Mouse (Mus musculus) E14TG2a.4 (cell line): ENCODE results near the gene Drc7.

Experiments used
- CTCF ChIP-seq: conservative IDR thresholded peaks from 2 replicates; pipeline ENCODE4 v1.5.1; 2014; ENCODE audit warnings: low read length
- NANOG ChIP-seq: IDR thresholded peaks from 2 replicates; pipeline ENCODE4 v1.6.1; 2014; ENCODE audit warnings: borderline replicate concordance, low read length, mixed read lengths
- POU5F1 ChIP-seq: IDR thresholded peaks from 2 replicates; pipeline ENCODE4 v1.6.1; 2014; ENCODE audit warnings: low read length, borderline replicate concordance

DNA sequence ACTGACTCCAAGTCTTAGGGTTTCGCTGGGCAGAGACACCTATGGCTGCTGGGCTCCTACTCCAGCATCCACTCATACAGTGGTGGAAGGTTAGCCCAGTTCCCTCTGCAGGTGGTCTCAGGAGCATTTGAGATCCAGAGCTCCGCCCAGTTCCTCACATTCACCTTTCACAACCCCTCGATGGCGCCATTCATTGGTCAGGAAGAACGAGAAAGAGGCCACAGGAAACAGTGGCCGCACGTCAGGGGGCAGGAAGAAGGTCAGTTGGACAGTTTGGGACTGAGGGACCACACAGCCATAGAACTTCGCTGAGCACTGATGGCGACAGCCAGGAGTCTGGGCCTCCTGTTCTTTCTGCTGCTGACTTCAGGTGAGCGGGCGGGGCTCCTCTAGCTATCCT lies 37.5 kb upstream of the Drc7 start, which contains the start of gene Adgrg3:
- TF ChIP-seq CTCF (no peak), NANOG (no peak), POU5F1 (no peak)
